Mouse (Mus musculus): ENCODE results near the gene Hhat. TPM values are rescaled to one million over a fixed set of nuclear protein-coding genes. Genes with fewer than 3 reads are reported as not detected.

Hhat gene
- total and polyA plus RNA-seq, 2 experiments from 2014 or later, result 4.0 to 13.2 TPM

- H3K9me3 ChIP-seq (replicated peaks; ENCODE audit: control insufficient read depth, low read length), result no peaks in the 10 kb centered on the region
- H3K27me3 ChIP-seq (ENCODE audit: control insufficient read depth, insufficient read depth, low read length), result no peaks in the 10 kb centered on the region
- no peak for DNase-seq (ENCODE audit: low spot score)
- no peak overlapping the region for H3K9ac ChIP-seq (replicated peaks; ENCODE audit: low read depth, low read length)
- TF ChIP-seq EP300 (IDR thresholded peaks at IDR 0.05; ENCODE audit: low read depth), result no peak
- TF ChIP-seq CTCF (IDR thresholded peaks at IDR 0.05; ENCODE audit: low read depth), result no peak
- ATAC-seq (ENCODE audit: insufficient read depth, low read depth), result no peak
- WGBS, result 64% methylated on average over 5 of the region's 5 CpGs
- H3K36me3 ChIP-seq (replicated peaks; ENCODE audit: control insufficient read depth, insufficient read depth, low read length), result no peaks in the 10 kb centered on the region
- no peak overlapping the region for H3K4me3 ChIP-seq (ENCODE audit: low read depth, low read length)
- H3K4me2 ChIP-seq (ENCODE audit: low read depth, low read length), result no peak overlapping the region
- no peak overlapping the region for H3K27ac ChIP-seq (ENCODE audit: low read depth)
- H3K4me1 ChIP-seq (ENCODE audit: control insufficient read depth, insufficient read depth), result no peaks in the 10 kb centered on the region
These were observed 212.9 kb downstream of the Hhat start for GRCm38 (mm10) chr1:192557978-192558594.

DNA sequence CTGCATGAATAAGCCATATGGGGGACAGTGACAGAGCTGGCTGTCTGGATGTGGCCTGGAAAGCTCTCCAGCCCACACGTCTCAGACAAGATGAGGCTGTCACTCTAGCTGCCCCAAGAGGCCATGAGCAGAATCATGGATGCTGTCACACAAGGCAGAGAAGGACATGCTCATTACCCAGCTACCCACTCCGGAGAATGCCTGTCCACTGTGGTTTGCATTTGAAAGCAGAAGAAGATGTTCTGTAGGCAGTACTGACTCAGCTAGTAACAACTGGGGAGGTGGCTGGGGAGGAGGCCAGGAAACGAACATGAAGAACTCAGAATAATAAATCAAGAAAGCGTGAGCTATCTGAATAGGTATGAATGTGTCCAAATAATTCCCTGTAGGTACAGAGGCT lies 215.5 kb downstream of the Hhat start:
- no peak for ATAC-seq (ENCODE audit: insufficient read depth, low read depth)
- Histone ChIP-seq H3K9ac (replicated peaks; ENCODE audit: low read depth, low read length) (no peak overlapping the region), H3K27ac (ENCODE audit: low read depth) (no peak overlapping the region), H3K4me2 (ENCODE audit: low read depth, low read length) (no peak overlapping the region), H3K4me1 (ENCODE audit: control insufficient read depth, insufficient read depth) (no peaks in the 10 kb centered on the region), H3K9me3 (replicated peaks; ENCODE audit: control insufficient read depth, low read length) (no peaks in the 10 kb centered on the region), H3K4me3 (ENCODE audit: low read depth, low read length) (no peak overlapping the region), H3K36me3 (replicated peaks; ENCODE audit: control insufficient read depth, insufficient read depth, low read length) (no peaks in the 10 kb centered on the region), H3K27me3 (ENCODE audit: control insufficient read depth, insufficient read depth, low read length) (no peaks in the 10 kb centered on the region)
- 71% methylated on average over 4 of the region's 4 CpGs for WGBS
- TF ChIP-seq EP300 (IDR thresholded peaks at IDR 0.05; ENCODE audit: low read depth), result no peak
- no peak for TF ChIP-seq CTCF (IDR thresholded peaks at IDR 0.05; ENCODE audit: low read depth)
- DNase-seq (ENCODE audit: low spot score), result no peak

- Histone ChIP-seq H3K9ac (replicated peaks; ENCODE audit: low read depth, low read length) (no peak overlapping the region), H3K4me3 (ENCODE audit: low read depth, low read length) (no peak overlapping the region), H3K27ac (ENCODE audit: low read depth) (no peak overlapping the region), H3K4me1 (ENCODE audit: control insufficient read depth, insufficient read depth) (no peaks in the 10 kb centered on the region), H3K27me3 (ENCODE audit: control insufficient read depth, insufficient read depth, low read length) (no peaks in the 10 kb centered on the region), H3K36me3 (replicated peaks; ENCODE audit: control insufficient read depth, insufficient read depth, low read length) (no peaks in the 10 kb centered on the region), H3K4me2 (ENCODE audit: low read depth, low read length) (no peak overlapping the region), H3K9me3 (replicated peaks; ENCODE audit: control insufficient read depth, low read length) (no peaks in the 10 kb centered on the region)
- no peak for DNase-seq (ENCODE audit: low spot score)
- WGBS, result 77% methylated on average over 3 of the region's 3 CpGs
- TF ChIP-seq CTCF (IDR thresholded peaks at IDR 0.05; ENCODE audit: low read depth) (no peak), EP300 (IDR thresholded peaks at IDR 0.05; ENCODE audit: low read depth) (no peak)
- no peak for ATAC-seq (ENCODE audit: insufficient read depth, low read depth)
These were observed 220.5 kb downstream of the Hhat start for GRCm38 (mm10) chr1:192550561-192550960.

DNA sequence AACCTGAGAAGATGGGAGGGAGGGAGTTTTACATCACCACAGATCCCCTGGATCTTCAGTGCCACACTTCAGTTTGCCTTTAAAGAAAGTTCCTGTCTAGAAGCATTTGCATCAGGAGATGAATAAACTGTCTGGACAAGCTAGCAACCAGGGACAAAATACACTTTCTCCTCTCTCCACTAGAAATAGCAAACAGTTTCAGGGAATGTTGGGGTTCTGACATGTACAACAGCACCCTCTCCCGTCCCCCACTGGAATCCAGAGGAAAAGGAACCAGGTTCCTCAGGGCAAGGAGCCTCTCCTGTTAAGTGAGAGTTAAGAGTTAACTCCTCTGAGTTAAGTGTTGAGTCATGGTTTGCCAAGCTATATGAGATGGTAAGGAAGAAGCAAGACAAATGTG lies 224.2 kb downstream of the Hhat start:
- Histone ChIP-seq H3K9ac (replicated peaks; ENCODE audit: low read depth, low read length) (no peak overlapping the region), H3K4me1 (ENCODE audit: control insufficient read depth, insufficient read depth) (no peaks in the 10 kb centered on the region), H3K36me3 (replicated peaks; ENCODE audit: control insufficient read depth, insufficient read depth, low read length) (no peaks in the 10 kb centered on the region), H3K27me3 (ENCODE audit: control insufficient read depth, insufficient read depth, low read length) (no peaks in the 10 kb centered on the region), H3K27ac (ENCODE audit: low read depth) (no peak overlapping the region), H3K9me3 (replicated peaks; ENCODE audit: control insufficient read depth, low read length) (no peaks in the 10 kb centered on the region), H3K4me3 (ENCODE audit: low read depth, low read length) (no peak overlapping the region), H3K4me2 (ENCODE audit: low read depth, low read length) (no peak overlapping the region)
- DNase-seq (ENCODE audit: low spot score) (no peak), ATAC-seq (ENCODE audit: insufficient read depth, low read depth) (no peak)
- 19% methylated on average over 1 of the region's 1 CpGs for WGBS
- no peak for TF ChIP-seq EP300 (IDR thresholded peaks at IDR 0.05; ENCODE audit: low read depth)
- TF ChIP-seq CTCF (IDR thresholded peaks at IDR 0.05; ENCODE audit: low read depth), result peak; percentile 51

GRCm38 (mm10) chr1:192544901-192545300 lies 226.1 kb downstream of the Hhat start:
- Histone ChIP-seq H3K36me3 (replicated peaks; ENCODE audit: control insufficient read depth, insufficient read depth, low read length) (no peaks in the 10 kb centered on the region), H3K4me2 (ENCODE audit: low read depth, low read length) (no peak overlapping the region), H3K4me1 (ENCODE audit: control insufficient read depth, insufficient read depth) (no peaks in the 10 kb centered on the region), H3K9me3 (replicated peaks; ENCODE audit: control insufficient read depth, low read length) (no peaks in the 10 kb centered on the region), H3K9ac (replicated peaks; ENCODE audit: low read depth, low read length) (no peak overlapping the region), H3K4me3 (ENCODE audit: low read depth, low read length) (no peak overlapping the region), H3K27me3 (ENCODE audit: control insufficient read depth, insufficient read depth, low read length) (no peaks in the 10 kb centered on the region), H3K27ac (ENCODE audit: low read depth) (no peak overlapping the region)
- TF ChIP-seq CTCF (IDR thresholded peaks at IDR 0.05; ENCODE audit: low read depth) (no peak), EP300 (IDR thresholded peaks at IDR 0.05; ENCODE audit: low read depth) (no peak)
- 86% methylated on average over 7 of the region's 7 CpGs for WGBS
- ATAC-seq (ENCODE audit: insufficient read depth, low read depth) (no peak), DNase-seq (ENCODE audit: low spot score) (no peak)

- DNase-seq (ENCODE audit: low spot score), result no peak
- TF ChIP-seq CTCF (IDR thresholded peaks at IDR 0.05; ENCODE audit: low read depth) (no peak), EP300 (IDR thresholded peaks at IDR 0.05; ENCODE audit: low read depth) (no peak)
These were observed 226.9 kb downstream of the Hhat start for GRCm38 (mm10) chr1:192544091-192544490.

More at GRCm38 (mm10) chr1:192544091-192544490, 226.9 kb downstream of the Hhat start:
- Histone ChIP-seq H3K4me1 (ENCODE audit: control insufficient read depth, insufficient read depth) (no peaks in the 10 kb centered on the region), H3K9me3 (replicated peaks; ENCODE audit: control insufficient read depth, low read length) (no peaks in the 10 kb centered on the region), H3K36me3 (replicated peaks; ENCODE audit: control insufficient read depth, insufficient read depth, low read length) (no peaks in the 10 kb centered on the region), H3K4me3 (ENCODE audit: low read depth, low read length) (no peak overlapping the region), H3K27me3 (ENCODE audit: control insufficient read depth, insufficient read depth, low read length) (no peaks in the 10 kb centered on the region), H3K27ac (ENCODE audit: low read depth) (no peak overlapping the region), H3K4me2 (ENCODE audit: low read depth, low read length) (no peak overlapping the region), H3K9ac (replicated peaks; ENCODE audit: low read depth, low read length) (no peak overlapping the region)
- 43% methylated on average over 9 of the region's 9 CpGs for WGBS
- ATAC-seq (ENCODE audit: insufficient read depth, low read depth), result no peak

All from heart, postnatal 0 days (tissue).